Mouse (Mus musculus): ENCODE data around the gene C77080.

DNA sequence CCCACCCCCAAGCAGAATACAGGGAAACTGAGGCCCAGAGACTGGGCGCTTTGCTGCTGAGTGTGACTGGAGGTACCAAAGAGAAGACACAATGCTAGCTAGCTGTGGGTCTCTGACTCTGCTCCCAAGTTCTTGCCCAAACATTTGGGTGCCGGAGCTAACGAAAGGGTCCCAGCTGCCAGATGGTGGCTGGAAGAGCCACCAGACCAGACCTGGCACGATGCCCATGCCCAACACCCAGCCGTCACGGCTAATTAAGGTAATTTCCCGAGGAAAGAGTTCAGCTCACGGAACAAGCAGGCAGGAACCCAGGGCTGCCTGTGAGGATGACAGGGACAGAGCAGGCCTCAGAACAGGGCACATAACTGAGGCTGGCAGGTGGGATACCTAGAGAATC lies 33.2 kb downstream of the C77080 start:
- TF ChIP-seq GATA1 (IDR thresholded peaks at IDR 0.05; ENCODE audit: borderline replicate concordance, low read length), result no peak
- no peak for TF ChIP-seq FLI1 (IDR thresholded peaks at IDR 0.05; ENCODE audit: low read length)

Measured in megakaryocyte, embryonic 14.5 days (primary cell).